Mouse (Mus musculus) hindbrain, postnatal 0 days (tissue): ENCODE results near the gene Tomm40l. TPM values are rescaled to one million over a fixed set of nuclear protein-coding genes. Genes with fewer than 3 reads are reported as not detected.
A peak's percentile ranks its signal among the peaks of the same experiment; 100 is the strongest.

Source experiments
- ATAC-seq: fragments of 200-750 bp; cut with Nextera tagmentation; 2 replicates; pipeline ENCODE4 v1.8.0; 2017; ENCODE audit warnings: mild to moderate bottlenecking, moderate TSS enrichment, moderate library complexity
- DNase-seq: peaks from one replicate; pipeline ENCODE4 v3.0.0-alpha.2; 2015; ENCODE audit warnings: low spot score
- H3K27ac ChIP-seq: fragments of 300-500 bp; sonication (generic); 2 replicates; pipeline ENCODE4 v1.5.1; 2014; ENCODE audit warnings: mild to moderate bottlenecking
- H3K27me3 ChIP-seq: fragments of 300-500 bp; sonication (generic); 2 replicates; pipeline ENCODE4 v1.6.1; 2014; ENCODE audit warnings: low read length, mixed read lengths; ENCODE audit not compliant: insufficient read depth
- H3K36me3 ChIP-seq: fragments of 300-500 bp; sonication (generic); 2 replicates; pipeline ENCODE4 v1.6.1; 2014; ENCODE audit warnings: low read length, mixed read lengths; ENCODE audit not compliant: insufficient read depth
- H3K4me1 ChIP-seq: fragments of 300-500 bp; sonication (generic); 2 replicates; pipeline ENCODE4 v1.6.1; 2014; ENCODE audit warnings: antibody characterized with exemption, low read length, mixed read lengths; ENCODE audit not compliant: insufficient read depth
- H3K4me2 ChIP-seq: fragments of 300-500 bp; sonication (generic); 2 replicates; pipeline ENCODE4 v1.6.1; 2014; ENCODE audit warnings: low read depth, mild to moderate bottlenecking, low read length, moderate library complexity, mixed read lengths
- H3K4me3 ChIP-seq: fragments of 300-500 bp; sonication (generic); 2 replicates; pipeline ENCODE4 v1.5.1; 2014; ENCODE audit warnings: low read length
- H3K9ac ChIP-seq: fragments of 300-500 bp; sonication (generic); replicated peaks from 2 replicates; pipeline ENCODE4 v1.6.1; 2014; ENCODE audit warnings: mild to moderate bottlenecking, low read length, moderate library complexity, mixed read lengths
- H3K9me3 ChIP-seq: fragments of 300-500 bp; sonication (generic); 2 replicates; pipeline ENCODE4 v1.6.1; 2016; ENCODE audit warnings: low read length, mixed read lengths
- CTCF ChIP-seq: IDR thresholded peaks from 2 replicates; pipeline ENCODE4 v1.5.1; 2016; ENCODE audit warnings: antibody characterized with exemption, control low read depth, low read depth
- whole genome bisulfite sequencing: fragments of 180-500 bp; shearing (Covaris S2); extraction: QIAGEN DNeasy Blood & Tissue Kit; methylation state at CpG from one replicate; pipeline ENCODE4 v1.1.7; 2014; 5-methylcytosine and 5-hydroxymethylcytosine counted together
- polyA plus RNA-seq: library from polyadenylated mRNA; unstranded; fragments of >200 nt; fragmentation: Nextera tagmentation; extraction: Ambion mirVana; gene quantifications from 2 replicates; pipeline ENCODE4 v1.2.1, GENCODE M21; 2015
- total RNA-seq: library from RNA; depleted of rRNA; stranded (reverse); fragments of >200 nt; gene quantifications from 2 replicates; pipeline ENCODE4 v1.2.3, GENCODE M21; 2014

Gene Tomm40l
- total and polyA plus RNA-seq, 2 experiments from 2014 or later: 41.1 to 53.6 TPM

- no peaks in the 10 kb centered on the region for H3K27me3 ChIP-seq
- no peaks in the 10 kb centered on the region for H3K36me3 ChIP-seq
- peak within 1 kb of the TSS; percentile 64 for H3K27ac ChIP-seq
- peak within 1 kb of the TSS; percentile 58 for H3K4me2 ChIP-seq
- WGBS: 11% methylated on average over 25 of the region's 26 CpGs
- ATAC-seq: peak; percentile 13; the same call in 1 of the 2 replicates
- H3K9me3 ChIP-seq: no peaks in the 10 kb centered on the region
- peak within 1 kb of the TSS; percentile 20 for H3K4me3 ChIP-seq
- peaks cover 29% of the 10 kb centered on the region for H3K4me1 ChIP-seq
- H3K9ac ChIP-seq: peak within 1 kb of the TSS; percentile 24; the same call in 1 of the 2 replicates
- peak; percentile 67 for DNase-seq
- no peak for TF ChIP-seq CTCF
Measured at GRCm38 (mm10) chr1:171250680-171251593, 28.6 kb upstream of the Tomm40l start, which contains the start of gene Ndufs2. Ndufs2 (minus strand) TSS chr1:171251388.

- peak within 1 kb of the TSS; percentile 64 for H3K27ac ChIP-seq
- H3K36me3 ChIP-seq: no peaks in the 10 kb centered on the region
- peak within 1 kb of the TSS; percentile 20 for H3K4me3 ChIP-seq
- H3K9me3 ChIP-seq: no peaks in the 10 kb centered on the region
- H3K4me2 ChIP-seq: peak within 1 kb of the TSS; percentile 58
- TF ChIP-seq CTCF: no peak
- WGBS: 7% methylated on average over 5 of the region's 5 CpGs
- DNase-seq (peak; percentile 68), ATAC-seq (no peak)
- H3K4me1 ChIP-seq: peaks cover 29% of the 10 kb centered on the region
- H3K27me3 ChIP-seq: no peaks in the 10 kb centered on the region
- peak within 1 kb of the TSS; percentile 24; the same call in 1 of the 2 replicates for H3K9ac ChIP-seq
Measured at GRCm38 (mm10) chr1:171249913-171250600, 27.7 kb upstream of the Tomm40l start, which contains the start of gene Adamts4. Adamts4 (plus strand) TSS chr1:171250421.

GRCm38 (mm10) chr1:171248386-171249226 is 26.3 kb upstream of the Tomm40l start:
- no peak overlapping the region for H3K9ac ChIP-seq
- TF ChIP-seq CTCF: no peak
- ATAC-seq (no peak), DNase-seq (no peak)
- peak overlapping the region; percentile 82; the same call in 1 of the 2 replicates for H3K27ac ChIP-seq
- H3K4me3 ChIP-seq: no peak overlapping the region
- WGBS: 32% methylated on average over 3 of the region's 3 CpGs
- H3K9me3 ChIP-seq: no peaks in the 10 kb centered on the region
- H3K36me3 ChIP-seq: no peaks in the 10 kb centered on the region
- no peaks in the 10 kb centered on the region for H3K27me3 ChIP-seq
- H3K4me1 ChIP-seq: peaks cover 29% of the 10 kb centered on the region
- H3K4me2 ChIP-seq: no peak overlapping the region

- Histone ChIP-seq H3K9me3 (no peaks in the 10 kb centered on the region), H3K27ac (peak overlapping the region; percentile 82), H3K4me1 (peaks cover 29% of the 10 kb centered on the region), H3K36me3 (no peaks in the 10 kb centered on the region), H3K4me3 (no peak overlapping the region), H3K9ac (no peak overlapping the region), H3K4me2 (peak overlapping the region; percentile 89), H3K27me3 (no peaks in the 10 kb centered on the region)
- no peak for TF ChIP-seq CTCF
- DNase-seq: no peak
- WGBS: 26% methylated on average over 4 of the region's 4 CpGs
- no peak for ATAC-seq
Measured at GRCm38 (mm10) chr1:171247916-171248315, 25.6 kb upstream of the Tomm40l start.

GRCm38 (mm10) chr1:171247453-171247841 is 25.1 kb upstream of the Tomm40l start:
- peak overlapping the region; percentile 82 for H3K27ac ChIP-seq
- H3K4me1 ChIP-seq: peaks cover 26% of the 10 kb centered on the region
- WGBS: 12% methylated on average over 13 of the region's 13 CpGs
- H3K9me3 ChIP-seq: no peaks in the 10 kb centered on the region
- peak overlapping the region; percentile 84; the same call in 1 of the 2 replicates for H3K9ac ChIP-seq
- H3K4me2 ChIP-seq: peak overlapping the region; percentile 89
- H3K27me3 ChIP-seq: no peaks in the 10 kb centered on the region
- peak overlapping the region; percentile 81 for H3K4me3 ChIP-seq
- ATAC-seq (no peak), DNase-seq (no peak)
- TF ChIP-seq CTCF: no peak
- H3K36me3 ChIP-seq: peaks cover 3% of the 10 kb centered on the region; the same call in 1 of the 2 replicates
